Mouse (Mus musculus): Measurements from ENCODE around the gene Syna. TPM values are rescaled to one million over a fixed set of nuclear protein-coding genes. Genes with fewer than 3 reads are reported as not detected.

Syna gene
- polyA plus RNA-seq, 1 experiment from 2014 or later, result 0.33 TPM

DNA sequence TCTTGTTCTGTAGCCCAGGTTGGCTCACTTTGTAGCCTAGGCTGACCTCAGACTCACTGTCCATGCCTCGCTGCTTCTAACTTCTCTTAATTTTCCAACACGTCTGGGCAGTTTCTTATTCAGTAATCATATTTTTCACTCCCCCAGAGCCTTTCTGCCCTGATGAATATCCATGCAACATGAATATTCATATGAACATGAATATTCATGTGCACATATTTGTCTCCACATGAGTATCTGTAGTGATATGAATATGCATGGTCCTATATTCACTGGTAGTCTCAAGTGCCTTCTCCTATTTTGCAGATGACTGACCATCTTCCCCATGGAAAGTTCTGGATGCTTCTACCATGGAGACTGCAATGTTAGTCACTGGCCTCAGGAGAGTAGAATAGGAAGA lies 38.8 kb downstream of the Syna start:
- H3K27me3 ChIP-seq, result no peaks in the 10 kb centered on the region
- ATAC-seq (no peak), DNase-seq (ENCODE audit: low read depth, low spot score) (no peak)
- CTCF ChIA-PET, result no interaction called here
- POLR2A ChIA-PET, result no interaction called here
- in situ Hi-C loops (cut with MboI; ENCODE audit: low pct_unique_long_range_greater_than_20kb), result no loop called here
- no peak for TF ChIP-seq CTCF (IDR thresholded peaks at IDR 0.05)

DNA sequence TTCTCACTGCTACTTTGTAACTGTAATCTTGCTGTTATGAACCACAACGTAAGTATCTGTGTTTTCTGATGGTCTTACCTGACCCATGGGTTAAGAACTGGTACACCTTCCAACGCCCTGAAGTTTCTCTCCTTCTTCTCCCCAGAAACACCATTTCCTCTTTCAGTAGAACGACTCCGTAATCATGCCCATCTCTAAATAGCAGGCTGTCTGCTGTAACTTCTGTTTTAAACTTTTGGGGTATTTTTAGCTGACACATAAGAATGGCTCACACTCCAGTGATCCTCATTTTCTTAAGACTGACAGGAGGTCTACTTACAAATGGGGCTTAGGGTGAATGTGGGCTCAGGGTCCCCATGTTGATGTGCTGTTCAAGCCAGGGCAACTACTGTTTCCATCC lies 39.9 kb downstream of the Syna start:
- ATAC-seq, result no peak
- no peaks in the 10 kb centered on the region for H3K27me3 ChIP-seq
- no peak for DNase-seq (ENCODE audit: low read depth, low spot score)
- ChIA-PET POLR2A (no interaction called here), CTCF (interaction anchor here (1.4 kb wide), 1 partner anchor 20 kb away, joined by 3 read pairs; no protein-coding TSS in a partner anchor)
- TF ChIP-seq CTCF (IDR thresholded peaks at IDR 0.05), result no peak
- in situ Hi-C loops (cut with MboI; ENCODE audit: low pct_unique_long_range_greater_than_20kb), result no loop called here

DNA sequence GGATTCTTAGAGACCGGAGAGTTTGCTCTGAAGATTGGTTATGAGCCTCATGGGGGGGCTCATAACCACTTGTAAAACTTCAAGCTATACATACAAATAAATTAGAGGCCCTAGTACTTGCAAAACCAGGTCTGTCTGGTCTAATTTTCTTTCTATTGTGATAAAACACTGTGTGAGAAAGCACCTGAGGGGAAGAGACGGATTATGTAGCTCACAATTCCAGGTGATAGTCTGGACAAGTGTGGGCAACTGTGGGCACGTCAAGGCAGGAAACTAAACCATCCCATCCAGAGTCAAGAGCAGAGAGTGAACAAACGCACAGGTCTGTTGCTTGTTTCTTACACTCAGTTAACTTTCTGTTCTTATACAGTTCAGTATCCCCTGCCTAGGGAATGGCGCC lies 40.5 kb downstream of the Syna start:
- in situ Hi-C loops (cut with MboI; ENCODE audit: low pct_unique_long_range_greater_than_20kb), result no loop called here
- DNase-seq (ENCODE audit: low read depth, low spot score) (no peak), ATAC-seq (no peak)
- ChIA-PET POLR2A (no interaction called here), CTCF (interaction anchor here (1.4 kb wide), 1 partner anchor 19 kb away, joined by 3 read pairs; no protein-coding TSS in a partner anchor)
- H3K27me3 ChIP-seq, result no peaks in the 10 kb centered on the region
- no peak for TF ChIP-seq CTCF (IDR thresholded peaks at IDR 0.05)

DNA sequence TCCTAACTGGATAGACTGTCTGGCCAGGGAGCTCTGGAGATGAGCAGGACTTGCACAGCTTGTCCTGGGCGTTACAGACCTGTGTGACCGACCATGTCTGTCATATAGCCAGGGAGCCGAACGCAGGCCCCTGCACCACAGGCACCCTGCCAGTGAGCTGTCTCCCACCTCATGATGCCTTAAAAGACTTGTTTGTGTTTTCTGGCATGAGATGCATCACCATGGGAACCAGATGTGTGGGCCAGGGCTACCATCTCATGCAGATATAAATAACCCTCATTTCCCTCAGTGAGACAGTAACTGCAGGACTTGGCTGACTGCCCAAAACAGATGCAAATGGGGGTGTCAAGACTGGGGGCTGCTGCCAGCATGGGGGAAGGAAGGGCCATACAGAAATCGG lies 47.9 kb downstream of the Syna start:
- ChIA-PET POLR2A (no interaction called here), CTCF (interaction anchor here (1.4 kb wide), 1 partner anchor 18 kb away, joined by 3 read pairs; no protein-coding TSS in a partner anchor)
- DNase-seq (ENCODE audit: low read depth, low spot score) (no peak), ATAC-seq (no peak)
- no peaks in the 10 kb centered on the region for H3K27me3 ChIP-seq
- no peak for TF ChIP-seq CTCF (IDR thresholded peaks at IDR 0.05)
- in situ Hi-C loops (cut with MboI; ENCODE audit: low pct_unique_long_range_greater_than_20kb), result no loop called here

DNA sequence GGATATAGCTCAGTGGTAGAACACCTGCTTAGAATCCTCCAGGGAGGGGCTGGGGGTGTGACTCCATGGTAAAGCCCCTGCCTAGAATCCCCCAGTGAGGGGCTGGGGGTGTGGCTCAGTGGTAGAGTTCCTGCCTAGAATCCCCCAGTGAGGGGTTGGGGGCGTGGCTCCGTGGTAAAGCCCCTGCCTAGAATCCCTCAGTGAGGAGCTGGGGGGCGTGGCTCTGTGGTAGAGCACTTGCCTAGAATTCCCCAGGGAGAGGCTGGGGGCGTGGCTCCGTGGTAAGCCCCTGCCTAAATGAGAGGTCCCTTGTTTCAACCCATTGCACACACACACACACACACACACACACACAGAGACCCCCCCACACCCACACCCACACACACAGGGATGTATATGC lies 49.7 kb downstream of the Syna start:
- ATAC-seq, result no peak
- H3K27me3 ChIP-seq, result no peaks in the 10 kb centered on the region
- in situ Hi-C loops (cut with MboI; ENCODE audit: low pct_unique_long_range_greater_than_20kb), result no loop called here
- ChIA-PET POLR2A (interaction anchor here (0.7 to 1.4 kb wide), 2 partner anchors 42 to 73 kb away, joined by 3 to 7 read pairs; partner anchors contain the start of gene Clip2), CTCF (interaction anchor here (0.8 to 2.6 kb wide), 3 partner anchors 10 to 73 kb away, joined by 3 to 10 read pairs (median 3); no protein-coding TSS in a partner anchor)
- no peak for DNase-seq (ENCODE audit: low read depth, low spot score)
- TF ChIP-seq CTCF (IDR thresholded peaks at IDR 0.05), result no peak

DNA sequence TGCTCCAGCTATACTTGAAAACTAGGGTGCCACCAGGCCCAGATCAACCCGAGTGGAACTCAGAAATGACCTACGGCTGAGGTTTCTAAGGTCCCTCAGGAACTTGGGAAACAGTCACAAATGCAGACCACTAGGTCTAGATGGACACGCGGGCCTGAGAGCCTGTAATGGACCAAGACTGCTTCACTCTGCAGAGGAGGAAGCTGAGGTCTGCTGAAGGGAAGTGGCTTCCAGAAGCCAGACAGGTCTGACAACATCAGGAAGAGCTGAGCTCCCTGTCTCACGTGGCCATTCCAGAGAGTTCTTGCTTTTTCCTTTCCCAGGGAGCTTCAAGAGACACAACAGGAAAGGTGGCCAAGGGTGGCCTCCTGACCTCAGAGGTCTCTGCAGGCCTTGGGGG lies 51.0 kb downstream of the Syna start:
- no peak for TF ChIP-seq CTCF (IDR thresholded peaks at IDR 0.05)
- ChIA-PET POLR2A (interaction anchor here (1.0 kb wide), 1 partner anchor 108 kb away, joined by 3 read pairs; no protein-coding TSS in a partner anchor), CTCF (interaction anchor here (1.1 to 2.6 kb wide), 3 partner anchors 14 to 74 kb away, joined by 3 to 10 read pairs (median 5); no protein-coding TSS in a partner anchor)
- H3K27me3 ChIP-seq, result no peaks in the 10 kb centered on the region
- in situ Hi-C loops (cut with MboI; ENCODE audit: low pct_unique_long_range_greater_than_20kb), result no loop called here
- no peak for ATAC-seq
- DNase-seq (ENCODE audit: low read depth, low spot score), result no peak

Other genes starting within 250 kb of the Syna start
- gene Gtf2i, start 245.4 kb downstream of the Syna start, polyA plus RNA-seq (2021), result 230 TPM
- 169 TPM for gene Gtf2ird1, start 103.5 kb downstream of the Syna start, polyA plus RNA-seq (2021)
- gene Clip2, start 7.7 kb downstream of the Syna start, polyA plus RNA-seq (2021), result 33.8 TPM
- gene Rfc2, start 21.2 kb upstream of the Syna start, polyA plus RNA-seq (2021), result 94.4 TPM
- gene Lat2, start 54.9 kb upstream of the Syna start, polyA plus RNA-seq (2021), result 0.65 TPM
- gene Eif4h, start 79.3 kb upstream of the Syna start, polyA plus RNA-seq (2021), result 390 TPM
- gene Limk1, start 128.4 kb upstream of the Syna start, polyA plus RNA-seq (2021), result 18.6 TPM
- not detected for gene Eln, start 187.2 kb upstream of the Syna start, polyA plus RNA-seq (2021)

Data from Patski (cell line).